Mouse (Mus musculus): Measurements from ENCODE around the gene Usp10. TPM values are rescaled to one million over a fixed set of nuclear protein-coding genes. Genes with fewer than 3 reads are reported as not detected.

Usp10 gene
- polyA plus RNA-seq, 1 experiment = 40.9 TPM

DNA sequence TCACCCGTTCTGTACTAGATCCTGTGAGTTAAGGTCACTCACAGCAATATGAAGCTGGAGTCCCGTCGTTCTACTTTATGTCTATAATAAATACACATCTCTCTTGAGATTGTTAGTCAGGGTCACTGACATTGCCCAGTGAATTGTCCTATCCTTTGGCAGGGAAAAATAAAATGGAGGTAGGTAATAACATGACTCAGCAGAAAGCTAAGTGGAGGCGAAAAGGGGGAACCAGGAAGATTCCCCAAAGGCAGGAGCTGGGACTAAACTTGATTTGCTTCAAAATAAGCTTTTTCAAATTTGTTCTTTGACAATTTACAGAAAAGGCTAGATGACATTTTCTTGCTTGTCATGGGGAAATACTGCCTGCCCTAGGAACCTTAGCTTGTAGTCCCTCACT lies 21.2 kb downstream of the Usp10 start:
- Histone ChIP-seq H3K27ac (replicated peaks; ENCODE audit: low read depth, low read length) (no peak overlapping the region), H3K4me1 (ENCODE audit: control insufficient read depth, insufficient read depth, insufficient read length, low read length) (peaks cover 5% of the 10 kb centered on the region; the same call in 1 of the 2 replicates), H3K4me3 (ENCODE audit: insufficient read depth, low read depth, low read length) (no peak overlapping the region)

GRCm38 (mm10) chr8:119933681-119934080 lies 23.5 kb downstream of the Usp10 start:
- Histone ChIP-seq H3K27ac (replicated peaks; ENCODE audit: low read depth, low read length) (no peak overlapping the region), H3K4me1 (ENCODE audit: control insufficient read depth, insufficient read depth, insufficient read length, low read length) (peaks cover 2% of the 10 kb centered on the region; the same call in 1 of the 2 replicates), H3K4me3 (ENCODE audit: insufficient read depth, low read depth, low read length) (no peak overlapping the region)

GRCm38 (mm10) chr8:119935541-119935940 lies 25.4 kb downstream of the Usp10 start:
- H3K4me3 ChIP-seq (ENCODE audit: insufficient read depth, low read depth, low read length) = no peak overlapping the region
- peaks cover 2% of the 10 kb centered on the region; the same call in 1 of the 2 replicates for H3K4me1 ChIP-seq (ENCODE audit: control insufficient read depth, insufficient read depth, insufficient read length, low read length)
- no peak overlapping the region for H3K27ac ChIP-seq (replicated peaks; ENCODE audit: low read depth, low read length)

GRCm38 (mm10) chr8:119938481-119938880 lies 28.3 kb downstream of the Usp10 start:
- H3K4me3 ChIP-seq (ENCODE audit: insufficient read depth, low read depth, low read length) = no peak overlapping the region
- H3K4me1 ChIP-seq (ENCODE audit: control insufficient read depth, insufficient read depth, insufficient read length, low read length) = peaks cover 2% of the 10 kb centered on the region; the same call in 1 of the 2 replicates
- no peak overlapping the region for H3K27ac ChIP-seq (replicated peaks; ENCODE audit: low read depth, low read length)

GRCm38 (mm10) chr8:119939336-119939735 lies 29.2 kb downstream of the Usp10 start:
- Histone ChIP-seq H3K4me3 (ENCODE audit: insufficient read depth, low read depth, low read length) (no peak overlapping the region), H3K4me1 (ENCODE audit: control insufficient read depth, insufficient read depth, insufficient read length, low read length) (0 out of 2 replicates have a peak, but pooled peaks cover under 1% of the 10 kb centered on the region), H3K27ac (replicated peaks; ENCODE audit: low read depth, low read length) (no peak overlapping the region)

DNA sequence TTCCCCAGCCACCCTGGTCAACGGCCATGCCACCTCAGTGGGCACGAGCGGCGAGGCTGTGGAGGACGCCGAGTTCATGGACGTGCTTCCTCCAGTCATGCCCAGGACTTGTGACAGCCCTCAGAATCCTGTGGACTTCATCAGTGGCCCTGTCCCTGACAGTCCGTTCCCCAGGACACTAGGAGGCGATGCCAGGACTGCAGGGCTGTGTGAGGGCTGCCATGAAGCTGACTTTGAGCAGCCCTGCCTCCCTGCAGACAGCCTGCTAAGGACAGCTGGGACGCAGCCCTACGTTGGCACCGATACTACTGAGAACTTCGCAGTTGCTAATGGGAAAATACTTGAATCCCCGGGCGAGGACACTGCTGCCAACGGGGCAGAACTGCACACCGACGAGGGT lies 31.3 kb downstream of the Usp10 start:
- no peak overlapping the region for H3K27ac ChIP-seq (replicated peaks; ENCODE audit: low read depth, low read length)
- no peaks in the 10 kb centered on the region for H3K4me1 ChIP-seq (ENCODE audit: control insufficient read depth, insufficient read depth, insufficient read length, low read length)
- no peak overlapping the region for H3K4me3 ChIP-seq (ENCODE audit: insufficient read depth, low read depth, low read length)

DNA sequence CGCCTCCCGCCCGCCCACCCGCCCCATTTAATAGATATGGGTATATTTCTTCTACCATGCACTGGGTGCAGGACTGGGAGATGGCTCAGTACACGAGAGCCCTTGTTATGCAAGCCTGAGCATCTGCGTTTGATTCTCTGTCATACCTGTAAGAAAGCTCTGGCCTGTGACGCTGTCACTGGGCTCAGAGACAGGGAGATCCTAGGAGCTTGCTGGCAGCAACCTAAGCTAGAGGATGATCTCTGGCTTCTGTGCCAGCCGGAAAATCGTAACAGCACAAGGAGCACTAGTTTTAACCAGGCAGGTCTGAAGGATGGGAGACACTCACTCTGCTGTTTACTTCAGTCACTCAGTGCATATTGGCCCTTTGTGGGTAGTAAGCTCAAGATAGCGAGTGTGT lies 33.5 kb downstream of the Usp10 start:
- Histone ChIP-seq H3K4me1 (ENCODE audit: control insufficient read depth, insufficient read depth, insufficient read length, low read length) (no peaks in the 10 kb centered on the region), H3K4me3 (ENCODE audit: insufficient read depth, low read depth, low read length) (no peak overlapping the region), H3K27ac (replicated peaks; ENCODE audit: low read depth, low read length) (no peak overlapping the region)

DNA sequence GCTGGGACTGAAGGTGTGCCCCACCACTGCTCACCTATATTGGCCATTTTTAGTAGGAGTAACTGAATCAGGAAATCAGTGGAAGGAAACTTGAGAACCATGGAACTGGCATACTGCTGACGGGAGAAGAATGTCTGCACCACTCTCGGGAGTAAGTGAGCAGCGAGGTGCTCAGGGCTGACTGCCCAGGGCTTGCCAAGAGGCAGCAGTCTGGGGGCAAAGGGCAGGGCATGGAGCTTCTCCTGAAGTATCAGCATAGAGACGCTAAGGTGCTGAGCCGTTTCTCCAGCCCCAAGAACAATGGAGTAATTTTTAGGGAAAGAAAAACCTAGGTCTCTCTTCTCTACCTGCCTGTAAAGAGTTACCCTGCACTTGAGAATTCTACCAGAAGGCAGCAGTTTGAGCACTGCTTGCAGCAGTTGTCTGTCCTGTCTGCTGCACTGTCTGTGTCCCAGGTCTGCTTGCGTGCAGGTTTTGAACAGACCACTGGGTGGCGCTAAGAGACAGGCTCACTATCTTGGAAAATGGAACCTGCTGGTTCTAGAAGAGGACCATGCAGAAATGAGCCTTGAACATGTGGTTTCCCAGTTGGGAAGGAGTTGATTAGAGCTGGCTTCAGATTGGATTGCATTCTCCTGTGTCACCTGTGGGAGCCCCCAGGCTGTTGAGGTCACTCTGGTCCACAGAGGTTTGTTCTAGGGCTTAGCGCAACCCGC lies 34.1 kb downstream of the Usp10 start:
- Histone ChIP-seq H3K27ac (replicated peaks; ENCODE audit: low read depth, low read length) (no peak overlapping the region), H3K4me3 (ENCODE audit: insufficient read depth, low read depth, low read length) (no peak overlapping the region), H3K4me1 (ENCODE audit: control insufficient read depth, insufficient read depth, insufficient read length, low read length) (no peaks in the 10 kb centered on the region)

- H3K27ac ChIP-seq (replicated peaks; ENCODE audit: low read depth, low read length) = no peak overlapping the region
- H3K4me3 ChIP-seq (ENCODE audit: insufficient read depth, low read depth, low read length) = no peak overlapping the region
- no peaks in the 10 kb centered on the region for H3K4me1 ChIP-seq (ENCODE audit: control insufficient read depth, insufficient read depth, insufficient read length, low read length)
These were observed 36.2 kb downstream of the Usp10 start for GRCm38 (mm10) chr8:119946326-119946865.

- H3K4me1 ChIP-seq (ENCODE audit: control insufficient read depth, insufficient read depth, insufficient read length, low read length) = no peaks in the 10 kb centered on the region
- no peak overlapping the region for H3K27ac ChIP-seq (replicated peaks; ENCODE audit: low read depth, low read length)
- no peak overlapping the region for H3K4me3 ChIP-seq (ENCODE audit: insufficient read depth, low read depth, low read length)
These were observed 37.5 kb downstream of the Usp10 start for GRCm38 (mm10) chr8:119947653-119948052.

- Histone ChIP-seq H3K4me1 (ENCODE audit: control insufficient read depth, insufficient read depth, insufficient read length, low read length) (no peaks in the 10 kb centered on the region), H3K4me3 (ENCODE audit: insufficient read depth, low read depth, low read length) (no peak overlapping the region), H3K27ac (replicated peaks; ENCODE audit: low read depth, low read length) (no peak overlapping the region)
These were observed 38.2 kb downstream of the Usp10 start for GRCm38 (mm10) chr8:119948340-119948739.

- Histone ChIP-seq H3K27ac (replicated peaks; ENCODE audit: low read depth, low read length) (no peak overlapping the region), H3K4me1 (ENCODE audit: control insufficient read depth, insufficient read depth, insufficient read length, low read length) (no peaks in the 10 kb centered on the region), H3K4me3 (ENCODE audit: insufficient read depth, low read depth, low read length) (no peak overlapping the region)
These were observed 42.1 kb downstream of the Usp10 start for GRCm38 (mm10) chr8:119952282-119952681.

DNA sequence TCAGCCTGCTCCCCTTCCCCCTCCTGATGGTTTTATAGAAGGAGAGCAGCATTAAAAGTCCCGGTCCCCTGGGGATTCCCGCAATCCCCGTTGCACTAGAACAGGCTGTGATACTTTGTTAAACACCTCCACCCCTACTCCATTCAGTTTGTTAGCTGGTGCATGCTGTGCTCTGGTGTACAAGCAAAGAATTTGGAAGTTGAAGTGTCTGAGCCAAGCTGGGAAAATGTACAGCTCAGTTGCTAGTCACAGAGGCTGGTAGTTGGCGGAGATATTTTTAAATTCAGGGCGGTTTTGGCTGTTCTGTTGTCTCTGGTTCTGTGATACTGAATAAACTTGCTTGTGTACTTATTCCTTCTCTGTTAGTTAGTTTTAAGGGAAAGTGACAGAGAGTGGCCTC lies 42.6 kb downstream of the Usp10 start:
- Histone ChIP-seq H3K4me3 (ENCODE audit: insufficient read depth, low read depth, low read length) (no peak overlapping the region), H3K27ac (replicated peaks; ENCODE audit: low read depth, low read length) (no peak overlapping the region), H3K4me1 (ENCODE audit: control insufficient read depth, insufficient read depth, insufficient read length, low read length) (no peaks in the 10 kb centered on the region)

DNA sequence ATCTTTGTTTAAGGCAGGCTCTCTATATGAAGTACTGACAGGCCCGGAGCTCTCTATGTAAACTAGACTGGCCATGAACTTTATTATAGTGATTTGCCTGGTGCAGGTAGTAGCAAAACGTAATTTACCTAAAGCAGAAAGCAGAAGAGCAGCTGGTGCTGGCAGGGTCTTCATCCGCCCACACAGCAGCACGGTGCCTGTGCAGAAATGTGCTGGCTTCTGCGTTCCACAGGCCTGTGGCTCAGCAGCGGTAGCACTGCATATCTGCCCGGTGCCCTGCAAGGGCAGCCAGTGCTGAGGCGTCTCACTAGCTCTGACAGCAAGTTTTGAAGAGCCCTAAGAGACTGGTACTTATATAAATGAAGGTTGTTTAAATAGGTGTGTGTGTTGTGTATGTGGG lies 45.2 kb downstream of the Usp10 start:
- H3K27ac ChIP-seq (replicated peaks; ENCODE audit: low read depth, low read length) = no peak overlapping the region
- no peaks in the 10 kb centered on the region for H3K4me1 ChIP-seq (ENCODE audit: control insufficient read depth, insufficient read depth, insufficient read length, low read length)

GRCm38 (mm10) chr8:119958076-119958475 lies 47.9 kb downstream of the Usp10 start:
- Histone ChIP-seq H3K4me3 (ENCODE audit: insufficient read depth, low read depth, low read length) (no peak overlapping the region), H3K4me1 (ENCODE audit: control insufficient read depth, insufficient read depth, insufficient read length, low read length) (no peaks in the 10 kb centered on the region), H3K27ac (replicated peaks; ENCODE audit: low read depth, low read length) (no peak overlapping the region)

More for the DNA sequence above, 45.2 kb downstream of the Usp10 start:
- no peak overlapping the region for H3K4me3 ChIP-seq (ENCODE audit: insufficient read depth, low read depth, low read length)

GRCm38 (mm10) chr8:119960531-119961104 lies 50.5 kb downstream of the Usp10 start:
- H3K27ac ChIP-seq (replicated peaks; ENCODE audit: low read depth, low read length) = no peak overlapping the region
- H3K4me1 ChIP-seq (ENCODE audit: control insufficient read depth, insufficient read depth, insufficient read length, low read length) = no peaks in the 10 kb centered on the region
- no peak overlapping the region for H3K4me3 ChIP-seq (ENCODE audit: insufficient read depth, low read depth, low read length)

Measured in brown adipose tissue, adult 24 weeks (tissue).